Mouse (Mus musculus) erythroblast, embryonic 14.5 days (primary cell): ENCODE measurements around the gene Lmntd1.

Experiments
- GATA1 ChIP-seq: IDR thresholded peaks from 2 replicates; pipeline ENCODE4 v1.6.1; 2012; ENCODE audit warnings: low read length, inconsistent platforms, mixed read lengths
- TAL1 ChIP-seq: IDR thresholded peaks from 3 replicates; pipeline ENCODE4 v1.6.1; 2012; ENCODE audit warnings: low read length, inconsistent platforms, mixed read lengths

DNA sequence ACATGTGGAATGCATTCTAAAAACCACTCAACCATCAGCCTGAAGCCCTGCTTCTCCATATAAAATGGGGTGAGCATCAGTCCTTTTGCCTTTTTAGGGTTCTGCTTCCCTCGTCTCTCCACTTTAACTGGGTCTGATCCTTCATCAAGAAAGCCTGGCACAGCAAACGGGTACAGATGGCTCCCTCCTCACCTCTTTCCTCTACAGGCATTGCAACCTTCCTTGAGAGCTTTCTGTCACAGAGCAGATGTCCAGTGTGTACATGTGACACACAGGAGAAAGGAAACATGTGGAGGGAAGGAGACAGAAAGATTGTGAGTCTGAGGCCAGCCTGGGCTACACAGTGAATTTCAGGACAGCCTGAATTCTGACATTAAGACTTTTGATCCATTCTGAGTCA is 125.9 kb downstream of the Lmntd1 start:
- TF ChIP-seq GATA1 (no peak), TAL1 (no peak)
